Mouse (Mus musculus) inflammation-experienced regulatory T-cells, adult 6 months (primary cell): ENCODE measurements around the gene Zfp975. TPM values are rescaled to one million over a fixed set of nuclear protein-coding genes. Genes with fewer than 3 reads are reported as not detected.
"Not testable (repeated sequence)": the region's sequence is repeated elsewhere in the genome, so short reads cannot be mapped to it uniquely, and the experiment has no call there.

Experiments used
- ATAC-seq: one replicate; pipeline ENCODE4 v1.8.0; 2017
- polyA plus RNA-seq, 3 experiments: library from polyadenylated mRNA; unstranded; fragments of 100-300 nt; shearing (Covaris generic); gene quantifications; one replicate each; pipeline ENCODE4 v1.2.1; 2017

Gene Zfp975
- polyA plus RNA-seq = 1 to 10 TPM; 1.8 to 4.9 (median 3.2) TPM

DNA sequence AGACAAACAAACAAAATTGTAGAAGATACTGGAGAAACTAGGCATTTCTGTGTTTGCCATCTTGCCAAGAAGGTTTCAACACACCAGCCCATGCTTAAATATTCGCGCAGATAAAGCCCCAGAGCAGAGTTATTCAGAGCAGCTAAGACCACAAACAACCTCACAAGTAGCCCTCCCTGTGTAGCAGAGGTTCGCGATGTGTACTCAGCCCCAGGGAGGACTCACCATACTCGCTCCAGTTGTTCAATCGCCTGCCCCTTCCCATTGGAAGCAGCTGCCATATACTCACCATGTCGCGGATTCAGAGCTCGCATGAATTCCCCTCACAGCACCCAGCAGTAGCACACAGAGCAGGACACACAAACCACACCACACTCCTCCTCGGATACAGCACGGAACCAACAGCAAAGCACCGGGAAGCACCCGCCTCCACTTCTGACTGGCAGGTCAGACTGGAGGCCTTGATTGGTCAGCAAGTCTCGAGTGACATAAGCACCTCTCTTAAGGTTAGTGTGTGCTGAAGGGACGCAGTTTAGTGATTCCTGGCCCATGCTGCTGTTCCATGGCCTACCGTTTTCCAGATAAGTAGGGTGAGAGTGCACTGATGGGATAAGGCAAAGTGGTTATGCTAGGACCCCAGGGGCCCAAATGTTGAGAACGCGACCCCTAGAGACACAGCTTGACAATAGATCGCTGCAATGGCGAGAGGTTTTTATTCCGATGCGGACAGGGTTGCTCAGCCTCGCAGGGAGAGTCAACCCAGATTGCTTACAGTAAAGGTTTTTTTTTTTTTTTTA lies at the start of gene Zfp975:
TSS of gene Zfp975 (minus strand) at position 381 of the 797 bp plus-strand sequence.
- ATAC-seq = peak; percentile 98

DNA sequence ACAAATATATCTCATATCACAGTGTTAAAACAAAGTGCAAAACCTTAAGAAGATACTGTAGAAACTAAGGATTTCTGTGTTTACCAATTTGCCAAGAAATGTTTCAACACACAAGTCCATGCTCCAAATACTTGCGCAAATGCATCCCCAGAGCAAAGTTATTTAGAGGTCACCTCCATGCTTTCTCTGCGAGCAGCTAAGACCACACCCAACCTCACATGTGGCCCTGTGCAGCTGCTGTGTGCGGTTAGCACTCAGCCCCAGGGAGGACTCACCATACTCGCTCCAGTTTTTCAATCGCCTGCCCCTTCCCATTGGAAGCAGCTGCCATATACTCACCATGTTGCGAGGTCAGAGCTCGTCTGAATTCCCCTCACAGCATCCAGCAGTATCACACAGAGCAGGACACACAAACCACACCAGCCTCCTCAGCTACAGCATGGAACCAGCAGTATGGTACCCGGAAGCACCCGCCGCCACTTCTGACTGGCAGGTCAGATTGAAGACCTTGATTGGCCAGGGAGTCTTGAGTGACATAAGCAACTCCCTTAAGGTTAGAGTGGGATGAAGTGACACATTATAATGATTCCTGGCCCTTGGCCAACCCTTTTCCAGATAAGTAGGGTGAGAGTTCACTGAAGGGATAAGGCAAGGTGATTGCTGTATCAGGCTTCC lies 46.1 kb upstream of the Zfp975 start:
- ATAC-seq = no peak

DNA sequence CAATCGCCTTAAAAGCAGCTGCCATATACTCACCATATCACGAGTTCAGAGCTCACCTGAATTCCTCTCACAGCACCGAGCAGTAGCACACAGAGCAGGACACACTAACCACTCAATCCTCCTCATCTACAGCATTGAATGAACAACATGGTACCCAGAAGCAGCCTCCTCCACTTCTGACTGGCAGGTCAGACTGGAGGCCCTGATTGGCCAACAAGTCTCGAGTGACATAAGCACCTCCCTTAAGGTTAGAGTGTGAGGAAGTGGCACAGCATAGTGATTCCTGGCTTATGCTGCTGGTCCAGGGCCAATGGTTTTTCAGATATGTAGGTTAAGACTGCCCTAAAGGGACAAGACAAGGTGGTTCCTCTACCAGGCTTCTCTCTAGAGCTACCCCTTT lies 34.4 kb upstream of the Zfp975 start, which contains the start of gene Gm17067:
TSS of gene Gm17067 (minus strand) at position 101 of the 400 bp plus-strand sequence.
- not testable (repeated sequence) for ATAC-seq

DNA sequence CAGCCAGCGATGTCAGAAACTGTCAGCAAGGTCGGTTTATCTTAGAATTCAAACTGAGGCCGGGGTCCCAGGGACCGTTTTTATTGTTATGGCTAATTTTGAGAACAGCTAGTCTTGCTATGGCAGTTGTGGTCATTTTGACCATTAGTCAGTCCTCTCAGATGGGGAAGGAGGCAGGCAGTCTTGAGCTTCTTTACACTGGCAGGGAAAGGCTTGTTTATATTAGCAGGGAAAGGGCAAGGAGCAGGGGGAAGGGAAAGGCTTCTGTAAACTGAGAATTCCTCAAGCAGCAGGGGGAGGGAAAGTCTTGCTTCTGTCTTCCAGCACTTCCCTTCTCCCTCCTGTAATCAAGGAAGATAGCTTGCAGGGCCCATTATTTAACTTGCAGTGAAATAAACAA lies 709 bp upstream of the Zfp975 start:
- not testable (repeated sequence) for ATAC-seq

DNA sequence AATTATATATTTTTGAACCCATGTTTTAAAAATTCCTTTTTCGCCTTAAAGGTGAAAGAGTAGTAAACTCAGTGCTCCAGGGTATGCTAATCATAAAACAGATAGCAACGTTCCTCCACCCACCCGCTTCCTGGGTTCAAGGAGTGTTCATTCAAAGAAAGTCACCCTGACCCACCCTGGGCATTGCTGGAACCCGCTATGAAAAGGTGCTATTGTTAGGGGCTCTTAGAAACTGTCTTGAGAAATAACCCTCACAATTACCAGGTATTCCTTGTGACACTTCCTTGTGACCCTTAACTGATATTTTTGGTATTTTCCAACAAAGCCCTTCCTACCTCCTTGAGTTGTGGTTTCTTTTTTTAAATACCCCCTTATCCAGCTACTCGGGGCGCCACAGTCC lies 12.5 kb downstream of the Zfp975 start:
- not testable (repeated sequence) for ATAC-seq

DNA sequence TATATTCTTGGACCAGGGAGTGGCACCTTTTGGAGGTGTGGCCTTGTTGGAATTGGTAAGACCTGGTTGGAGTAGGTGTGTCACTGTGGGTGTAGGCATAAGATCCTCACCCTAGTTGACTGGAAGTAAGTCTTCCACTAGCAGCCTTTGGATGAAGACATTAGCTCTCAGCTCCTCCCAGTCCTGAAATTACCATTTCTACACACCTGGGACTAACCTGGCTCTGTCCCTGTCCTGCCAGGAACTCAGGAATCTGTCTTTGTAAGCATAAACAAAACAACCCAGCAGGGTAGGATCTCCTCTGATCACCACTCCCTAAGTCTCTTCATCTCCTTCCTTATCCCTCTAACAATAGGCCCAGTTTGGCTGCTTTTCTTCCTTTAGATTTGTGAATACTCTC lies 12.9 kb downstream of the Zfp975 start:
- not testable (repeated sequence) for ATAC-seq

DNA sequence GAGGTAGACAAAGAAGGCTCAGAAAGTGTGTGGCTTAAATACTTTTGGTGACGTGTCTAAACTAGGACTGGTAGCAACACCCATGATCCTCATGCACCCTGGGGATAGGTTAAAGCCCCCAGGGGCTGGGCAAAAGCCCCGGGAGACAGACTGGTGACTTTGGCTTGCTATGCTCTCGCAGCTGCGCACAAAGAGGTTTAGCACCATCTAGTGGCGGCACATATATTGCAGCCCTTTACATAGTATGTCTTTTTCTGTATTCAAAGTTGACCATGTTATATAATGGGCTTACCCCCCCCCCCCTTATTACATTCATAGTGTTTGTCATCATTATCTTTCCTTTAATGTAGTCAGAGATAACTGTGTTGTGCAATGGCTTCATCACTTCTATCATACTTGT lies 32.4 kb downstream of the Zfp975 start:
- ATAC-seq = not testable (repeated sequence)

DNA sequence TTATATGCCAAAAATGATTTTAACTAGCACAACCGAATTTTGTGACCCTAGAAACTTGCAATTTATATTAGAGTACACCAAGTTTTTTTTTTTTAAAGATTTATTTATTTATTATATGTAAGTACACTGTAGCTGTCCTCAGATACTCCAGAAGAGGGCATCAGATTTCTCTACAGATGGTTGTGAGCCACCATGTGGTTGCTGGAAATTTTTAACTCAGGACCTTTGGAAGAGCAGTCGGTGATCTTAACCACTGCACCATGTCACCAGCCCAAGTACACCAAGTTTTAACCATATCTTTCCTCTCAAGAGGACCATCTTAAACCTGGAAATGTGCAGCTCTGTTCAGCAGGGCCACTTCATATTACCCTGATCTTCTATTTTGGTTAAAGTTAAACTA lies 37.3 kb downstream of the Zfp975 start:
- not testable (repeated sequence) for ATAC-seq

DNA sequence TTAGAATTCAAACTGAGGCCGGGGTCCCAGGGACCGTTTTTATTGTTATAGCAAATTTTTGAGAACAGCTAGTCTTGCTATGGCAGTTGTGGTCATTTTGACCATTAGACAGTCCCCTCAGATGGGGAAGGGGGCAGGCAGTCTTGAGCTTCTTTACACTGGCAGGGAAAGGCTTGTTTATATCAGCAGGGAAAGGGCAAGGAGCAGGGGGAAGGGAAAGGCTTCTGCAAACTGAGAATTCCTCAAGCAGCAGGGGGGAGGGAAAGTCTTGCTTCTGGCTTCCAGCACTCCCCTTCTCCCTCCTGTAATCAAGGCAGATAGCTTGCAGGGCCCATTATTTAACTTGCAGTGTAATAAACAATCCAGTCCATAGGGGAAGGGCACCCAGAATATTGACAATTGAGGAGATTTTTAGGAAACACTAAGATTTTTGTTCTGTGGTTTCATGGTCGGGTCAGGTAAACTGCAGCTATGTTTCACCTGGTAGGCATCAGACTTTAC lies 49.4 kb downstream of the Zfp975 start:
- ATAC-seq = not testable (repeated sequence)

DNA sequence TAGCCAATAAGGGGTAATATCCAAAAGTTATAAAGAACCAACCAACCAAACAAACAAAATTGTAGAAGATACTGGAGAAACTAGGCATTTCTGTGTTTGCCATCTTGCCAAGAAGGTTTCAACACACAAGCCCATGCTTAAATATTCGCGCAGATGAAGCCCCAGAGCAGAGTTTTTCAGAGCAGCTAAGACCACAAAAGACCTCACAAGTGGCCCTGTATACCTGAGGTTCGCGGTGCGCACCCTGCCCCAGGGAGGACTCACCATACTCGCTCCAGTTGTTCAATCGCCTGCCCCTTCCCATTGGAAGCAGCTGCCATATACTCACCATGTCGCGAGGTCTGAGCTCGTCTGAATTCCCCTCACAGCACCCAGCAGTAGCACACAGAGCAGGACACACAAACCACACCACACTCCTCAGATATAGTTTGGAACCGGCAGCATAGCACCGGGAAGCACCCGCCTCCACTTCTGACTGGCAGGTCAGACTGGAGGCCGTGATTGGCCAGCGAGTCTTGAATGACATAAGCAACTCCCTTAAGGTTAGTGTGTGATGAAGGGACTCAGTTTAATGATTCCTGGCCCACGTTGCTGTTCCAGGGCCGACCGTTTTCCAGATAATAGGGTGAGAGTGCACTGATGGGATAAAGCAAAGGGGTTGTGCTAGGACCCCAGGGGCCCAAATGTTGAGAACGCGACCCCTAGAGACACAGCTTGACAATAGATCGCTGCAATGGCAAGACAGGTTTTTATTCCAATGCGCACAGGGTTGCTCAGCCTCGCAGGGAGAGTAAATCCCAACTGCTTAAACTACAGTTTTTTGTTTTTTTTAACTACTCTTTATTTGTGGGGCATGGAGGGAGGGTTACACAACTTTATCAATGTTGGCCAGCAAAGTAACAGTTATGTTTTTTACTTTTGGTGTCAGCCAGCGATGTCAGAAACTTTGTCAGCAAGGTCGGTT lies 50.1 kb downstream of the Zfp975 start, which contains the start of gene Zfp976:
TSS of gene Zfp976 (minus strand) at position 437 of the 964 bp plus-strand sequence.
- ATAC-seq = peak; percentile 80

DNA sequence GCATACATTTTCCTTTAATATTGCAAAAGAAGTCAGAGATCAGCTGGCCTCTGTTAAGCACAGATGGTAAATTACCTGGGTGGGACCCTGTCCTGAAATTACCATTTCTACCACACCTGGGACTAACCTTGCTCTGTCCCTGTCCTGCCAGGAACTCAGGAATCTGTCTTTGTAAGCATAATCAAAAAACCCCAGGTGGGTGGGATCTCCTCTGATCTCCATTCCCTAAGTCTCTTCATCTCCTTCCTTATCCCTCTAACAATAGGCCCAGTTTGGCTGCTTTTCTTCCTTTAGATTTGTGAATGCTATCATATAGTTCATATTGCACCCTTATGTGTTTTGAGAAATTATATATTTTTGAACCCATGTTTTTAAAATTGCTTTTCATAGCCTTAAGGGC lies 61.5 kb downstream of the Zfp975 start:
- not testable (repeated sequence) for ATAC-seq

Other genes starting within 250 kb of the Zfp975 start
- gene 4933421I07Rik, start 244.6 kb downstream of the Zfp975 start, polyA plus RNA-seq = not detected
- 10 to 100 TPM; 26.2 to 35.3 (median 28.8) TPM for gene Zfp141, start 187.0 kb downstream of the Zfp975 start, polyA plus RNA-seq
- gene Gm21028, start 114.2 kb downstream of the Zfp975 start, polyA plus RNA-seq = not detected
- not detected for gene Zfp977, start 100.2 kb downstream of the Zfp975 start, polyA plus RNA-seq
- gene Zfp976, start 50.2 kb downstream of the Zfp975 start, polyA plus RNA-seq = 1 to 10 TPM in 2 of 3 experiments, under 1 TPM in 1; 0.75 to 1.5 (median 1.4) TPM
- not detected for gene Gm17067, start 34.3 kb upstream of the Zfp975 start, polyA plus RNA-seq
- gene Vmn2r62, start 100.8 kb upstream of the Zfp975 start, polyA plus RNA-seq = not detected
- not detected for gene Gm2381, start 174.5 kb upstream of the Zfp975 start, polyA plus RNA-seq
- under 1 TPM in 1 of 3 experiments, not detected in 2; 0.05 TPM for gene Vmn2r63, start 241.1 kb upstream of the Zfp975 start, polyA plus RNA-seq